Mouse (Mus musculus) liver, postnatal 0 days (tissue): Measurements from ENCODE around the gene Slc39a3. TPM values are rescaled to one million over a fixed set of nuclear protein-coding genes. Genes with fewer than 3 reads are reported as not detected.
A peak's percentile ranks its signal among the peaks of the same experiment; 100 is the strongest.
"Not testable (repeated sequence)": the region's sequence is repeated elsewhere in the genome, so short reads cannot be mapped to it uniquely, and the experiment has no call there.

Experiments used
- ATAC-seq: fragments of 200-750 bp; cut with Nextera tagmentation; 2 replicates; pipeline ENCODE4 v1.8.0; 2017; ENCODE audit warnings: mild to moderate bottlenecking, moderate library complexity
- DNase-seq: peaks from one replicate; pipeline ENCODE4 v3.0.0-alpha.2; 2016
- H3K27ac ChIP-seq: fragments of 300-500 bp; sonication (generic); 2 replicates; pipeline ENCODE4 v1.5.1; 2014; ENCODE audit warnings: antibody characterized with exemption, moderate library complexity, mild to moderate bottlenecking, low read depth
- H3K27me3 ChIP-seq: fragments of 300-500 bp; sonication (generic); 2 replicates; pipeline ENCODE4 v1.6.1; 2014; ENCODE audit warnings: low read length, control low read depth, mixed read lengths; ENCODE audit not compliant: insufficient read depth
- H3K36me3 ChIP-seq: fragments of 300-500 bp; sonication (generic); replicated peaks from 2 replicates; pipeline ENCODE4 v1.6.1; 2014; ENCODE audit warnings: mild to moderate bottlenecking, control low read depth, low read length, moderate library complexity, mixed read lengths; ENCODE audit not compliant: insufficient read depth
- H3K4me1 ChIP-seq: fragments of 300-500 bp; sonication (generic); 2 replicates; pipeline ENCODE4 v1.6.1; 2014; ENCODE audit warnings: antibody characterized with exemption, mild to moderate bottlenecking, control low read depth; ENCODE audit not compliant: insufficient read depth
- H3K4me2 ChIP-seq: fragments of 300-500 bp; sonication (generic); 2 replicates; pipeline ENCODE4 v1.6.1; 2014; ENCODE audit warnings: low read depth, mild to moderate bottlenecking, low read length, moderate library complexity, mixed read lengths
- H3K4me3 ChIP-seq: fragments of 300-500 bp; sonication (generic); 2 replicates; pipeline ENCODE4 v1.5.1; 2014; ENCODE audit warnings: low read depth, low read length
- H3K9ac ChIP-seq: fragments of 300-500 bp; sonication (generic); replicated peaks from 2 replicates; pipeline ENCODE4 v1.6.1; 2014; ENCODE audit warnings: mild to moderate bottlenecking, moderate library complexity
- H3K9me3 ChIP-seq: fragments of 300-500 bp; sonication (generic); 2 replicates; pipeline ENCODE4 v1.6.1; 2016; ENCODE audit warnings: mild to moderate bottlenecking, control low read depth, low read length, mixed read lengths
- CTCF ChIP-seq: sonication (generic); IDR thresholded peaks from 2 replicates; pipeline ENCODE4 v1.5.1; 2016; ENCODE audit warnings: antibody characterized with exemption, low read depth
- EP300 ChIP-seq: IDR thresholded peaks from 2 replicates; pipeline ENCODE4 v1.6.1; 2016; ENCODE audit warnings: antibody characterized with exemption, low read depth, mild to moderate bottlenecking
- WGBS: fragments of 180-500 bp; shearing (Covaris S2); extraction: QIAGEN DNeasy Blood & Tissue Kit; methylation state at CpG from one replicate; pipeline ENCODE4 v1.1.7; 2014; ENCODE audit not compliant: insufficient replicate concordance; 5-methylcytosine and 5-hydroxymethylcytosine counted together
- polyA plus RNA-seq: library from polyadenylated mRNA; unstranded; fragments of >200 nt; fragmentation: Nextera tagmentation; extraction: Ambion mirVana; gene quantifications from 2 replicates; pipeline ENCODE4 v1.2.1, GENCODE M21; 2015

Slc39a3 gene
- polyA plus RNA-seq, 1 experiment from 2014 or later = 4.6 TPM

- Histone ChIP-seq H3K27me3 (no peaks in the 10 kb centered on the region), H3K9ac (peak within 1 kb of the TSS; percentile 86), H3K4me1 (peaks cover 10% of the 10 kb centered on the region), H3K9me3 (no peaks in the 10 kb centered on the region), H3K4me2 (peak within 1 kb of the TSS; percentile 77), H3K27ac (peak within 1 kb of the TSS; percentile 56), H3K4me3 (peak within 1 kb of the TSS; percentile 93), H3K36me3 (no peaks in the 10 kb centered on the region)
- ATAC-seq (peak; percentile 90), DNase-seq (peak; percentile 96)
- TF ChIP-seq CTCF = no peak
- no peak for TF ChIP-seq EP300
- WGBS = 0% methylated on average over 47 of the region's 48 CpGs
These were observed 22.6 kb upstream of the Slc39a3 start, which contains the start of gene Sgta for GRCm38 (mm10) chr10:81059603-81060543. Gene Sgta, minus strand, starts transcription at chr10:81060181.

GRCm38 (mm10) chr10:81058896-81059295 lies 21.7 kb upstream of the Slc39a3 start:
- H3K9ac ChIP-seq = no peak overlapping the region

GRCm38 (mm10) chr10:81057406-81058130 lies 20.3 kb upstream of the Slc39a3 start:
- no peak for ATAC-seq
- no peaks in the 10 kb centered on the region for H3K9me3 ChIP-seq
- WGBS = 90% methylated on average over 23 of the region's 23 CpGs

More at GRCm38 (mm10) chr10:81058896-81059295, 21.7 kb upstream of the Slc39a3 start:
- H3K36me3 ChIP-seq = no peaks in the 10 kb centered on the region
- H3K9me3 ChIP-seq = no peaks in the 10 kb centered on the region
- peaks cover 10% of the 10 kb centered on the region for H3K4me1 ChIP-seq
- H3K4me2 ChIP-seq = peak overlapping the region; percentile 77
- 76% methylated on average over 6 of the region's 6 CpGs for WGBS
- H3K27ac ChIP-seq = no peak overlapping the region
- no peak for ATAC-seq
- DNase-seq = no peak
- no peaks in the 10 kb centered on the region for H3K27me3 ChIP-seq
- no peak overlapping the region for H3K4me3 ChIP-seq
- TF ChIP-seq CTCF (no peak), EP300 (no peak)

GRCm38 (mm10) chr10:81055802-81056340 lies 18.6 kb upstream of the Slc39a3 start:
- not testable (repeated sequence) for H3K27me3 ChIP-seq, H3K4me2 ChIP-seq, H3K9ac ChIP-seq, DNase-seq, H3K4me3 ChIP-seq, H3K27ac ChIP-seq, ATAC-seq, H3K9me3 ChIP-seq
- WGBS = 72% methylated on average over 11 of the region's 11 CpGs
- Histone ChIP-seq H3K4me1 (peaks cover 10% of the 10 kb centered on the region), H3K36me3 (peaks cover 13% of the 10 kb centered on the region)

More at GRCm38 (mm10) chr10:81057406-81058130, 20.3 kb upstream of the Slc39a3 start:
- no peaks in the 10 kb centered on the region for H3K36me3 ChIP-seq
- no peak for DNase-seq
- no peak overlapping the region for H3K4me3 ChIP-seq
- no peak overlapping the region; the same call in 1 of the 2 replicates for H3K9ac ChIP-seq
- peaks cover 10% of the 10 kb centered on the region for H3K4me1 ChIP-seq
- no peaks in the 10 kb centered on the region for H3K27me3 ChIP-seq
- TF ChIP-seq EP300 (no peak), CTCF (no peak)
- H3K4me2 ChIP-seq = no peak overlapping the region
- no peak overlapping the region for H3K27ac ChIP-seq

GRCm38 (mm10) chr10:81055169-81055568 lies 17.9 kb upstream of the Slc39a3 start:
- no peak overlapping the region for H3K9ac ChIP-seq
- peaks cover 10% of the 10 kb centered on the region for H3K4me1 ChIP-seq
- no peaks in the 10 kb centered on the region for H3K27me3 ChIP-seq
- H3K27ac ChIP-seq = no peak overlapping the region
- no peak overlapping the region for H3K4me2 ChIP-seq
- 88% methylated on average over 6 of the region's 6 CpGs for WGBS
- ATAC-seq = no peak
- TF ChIP-seq EP300 (no peak), CTCF (no peak)
- no peaks in the 10 kb centered on the region for H3K9me3 ChIP-seq
- no peak overlapping the region for H3K4me3 ChIP-seq
- H3K36me3 ChIP-seq = peaks cover 19% of the 10 kb centered on the region
- no peak for DNase-seq

GRCm38 (mm10) chr10:81052577-81052976 lies 15.4 kb upstream of the Slc39a3 start:
- peaks cover 44% of the 10 kb centered on the region for H3K36me3 ChIP-seq
- 76% methylated on average over 5 of the region's 5 CpGs for WGBS
- TF ChIP-seq EP300 (no peak), CTCF (no peak)

More at GRCm38 (mm10) chr10:81052577-81052976, 15.4 kb upstream of the Slc39a3 start:
- no peaks in the 10 kb centered on the region for H3K9me3 ChIP-seq
- H3K9ac ChIP-seq = no peak overlapping the region
- H3K27ac ChIP-seq = no peak overlapping the region
- H3K4me2 ChIP-seq = no peak overlapping the region
- ATAC-seq = no peak
- H3K27me3 ChIP-seq = no peaks in the 10 kb centered on the region
- H3K4me1 ChIP-seq = no peaks in the 10 kb centered on the region
- no peak for DNase-seq
- H3K4me3 ChIP-seq = no peak overlapping the region
